Mouse (Mus musculus): Measurements from ENCODE around the gene Sucla2.

The Sucla2 gene

DNA sequence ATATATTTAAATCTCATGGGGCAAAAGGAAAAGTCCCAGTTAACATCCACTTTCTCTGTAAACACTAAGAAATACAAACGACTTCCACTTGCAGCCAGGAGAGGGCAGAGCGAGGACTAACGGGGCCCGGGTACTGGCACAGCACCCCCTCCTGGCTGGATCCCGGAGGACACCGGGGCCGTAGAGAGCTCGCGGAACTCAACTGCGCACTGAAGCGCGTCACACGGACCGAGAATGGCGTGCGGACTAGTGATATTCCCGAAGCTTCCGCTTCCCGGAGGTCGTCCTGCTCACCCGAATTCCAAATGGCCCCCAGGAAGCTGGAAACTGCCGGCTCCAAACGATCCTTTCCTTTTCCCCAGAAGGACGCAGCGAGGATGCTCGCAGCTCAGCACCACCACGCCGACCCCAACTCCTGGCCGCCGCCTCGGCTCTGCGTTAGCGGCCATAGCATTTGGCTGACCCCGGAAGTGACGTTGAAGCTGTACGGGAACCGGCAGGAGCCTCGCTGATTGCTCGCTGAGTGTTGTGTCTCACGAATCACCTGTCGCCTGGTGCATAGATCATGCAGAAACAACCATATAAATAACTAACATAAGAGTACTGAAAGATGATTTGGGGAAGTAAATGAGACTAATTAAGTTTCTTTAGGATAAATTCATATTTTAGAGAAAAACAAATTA lies at the start of gene Sucla2:
Sucla2 (plus strand) TSS at position 554 of the 683 bp plus-strand sequence.
- peak; percentile 88 to 96 for DNase-seq (ENCODE audit: low spot score in 2 of 2)

DNA sequence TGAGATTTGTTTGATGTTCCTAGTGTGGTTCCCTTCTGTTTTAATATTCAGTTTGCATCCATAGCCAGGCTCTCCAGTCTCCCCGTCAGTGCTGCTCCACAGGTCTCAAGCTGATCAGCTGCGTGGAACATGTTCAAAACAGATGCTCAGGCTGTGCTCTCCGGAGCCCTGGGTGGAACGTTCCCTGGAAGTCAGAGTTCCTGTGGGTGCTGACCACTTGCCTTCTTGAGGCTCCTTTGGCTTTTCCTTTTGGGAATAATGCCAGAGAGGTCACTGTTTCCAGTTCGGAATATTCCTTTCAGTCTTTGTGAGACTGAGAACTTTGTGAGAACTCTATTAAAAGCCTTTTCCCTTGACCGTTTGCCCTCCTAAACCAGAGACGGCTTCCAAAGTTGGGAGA lies 49.6 kb upstream of the Sucla2 start:
- no peak for DNase-seq (ENCODE audit: low spot score in 2 of 2)

DNA sequence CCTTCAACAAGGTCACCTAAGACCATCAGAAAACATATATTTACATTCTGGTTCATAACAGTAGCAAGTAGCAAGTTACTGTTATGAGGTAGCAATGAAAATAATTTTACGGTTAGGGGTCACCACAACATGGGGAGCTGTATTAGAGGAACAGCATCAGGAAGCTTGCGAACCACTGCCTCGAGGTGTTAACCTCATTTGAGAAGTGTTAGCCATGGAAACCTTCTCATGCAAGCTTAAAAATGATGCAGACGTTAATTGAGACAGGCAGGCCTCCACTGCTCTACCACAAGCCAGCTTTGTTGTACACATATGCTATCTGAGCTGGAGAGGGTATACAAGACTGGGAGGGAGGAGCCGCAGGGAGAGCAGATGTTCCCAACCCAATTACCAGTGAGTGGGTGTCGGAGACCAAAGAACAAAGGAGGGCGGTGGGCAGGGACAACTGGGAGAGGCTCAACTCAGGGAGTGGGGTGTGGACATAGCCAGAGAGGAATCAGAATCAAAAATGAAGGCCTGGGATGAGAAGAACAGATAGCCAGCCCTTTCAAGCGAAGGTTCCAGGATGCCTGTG lies 48.7 kb upstream of the Sucla2 start:
- DNase-seq (ENCODE audit: low spot score in 2 of 2): no peak

DNA sequence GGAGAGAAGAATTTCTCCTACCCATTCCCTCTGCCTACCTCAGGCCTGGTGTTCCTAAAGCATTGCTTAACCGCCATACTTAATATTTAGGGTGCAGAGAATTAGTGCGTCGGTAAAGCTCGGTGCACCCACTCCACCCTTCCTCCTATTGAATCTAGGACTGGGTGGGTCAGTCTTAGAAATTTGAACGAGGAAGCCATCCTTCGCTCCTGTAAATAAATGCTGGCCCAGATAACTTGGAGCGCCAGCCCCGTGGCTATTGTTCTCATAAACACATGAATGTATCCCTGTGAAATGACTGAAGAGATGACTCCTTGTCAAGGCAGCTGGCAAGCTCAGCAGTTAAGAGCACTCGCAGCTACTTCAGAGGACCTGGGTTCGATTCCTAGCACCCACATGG lies 48.0 kb upstream of the Sucla2 start:
- no peak for DNase-seq (ENCODE audit: low spot score in 2 of 2)

DNA sequence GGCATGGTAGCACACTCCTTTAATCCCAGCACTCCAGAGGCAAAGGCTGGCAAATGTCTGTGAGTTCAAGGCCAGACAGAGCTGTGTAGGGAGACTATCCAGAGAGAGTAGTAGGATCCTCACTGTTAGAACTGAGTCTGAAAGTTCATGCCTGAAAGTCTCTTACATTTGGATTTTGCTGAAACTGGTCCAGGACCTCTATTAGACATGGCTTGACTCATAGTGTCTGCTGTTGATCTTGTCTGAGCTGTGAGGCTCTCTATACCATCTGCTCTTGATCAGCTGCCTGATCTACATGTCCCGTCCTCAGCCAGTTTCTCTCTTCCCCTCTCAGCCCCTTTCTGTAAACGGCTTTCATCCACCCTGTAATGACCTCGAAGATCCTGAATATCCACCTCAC lies 46.8 kb upstream of the Sucla2 start:
- DNase-seq (ENCODE audit: low spot score in 2 of 2): no peak

DNA sequence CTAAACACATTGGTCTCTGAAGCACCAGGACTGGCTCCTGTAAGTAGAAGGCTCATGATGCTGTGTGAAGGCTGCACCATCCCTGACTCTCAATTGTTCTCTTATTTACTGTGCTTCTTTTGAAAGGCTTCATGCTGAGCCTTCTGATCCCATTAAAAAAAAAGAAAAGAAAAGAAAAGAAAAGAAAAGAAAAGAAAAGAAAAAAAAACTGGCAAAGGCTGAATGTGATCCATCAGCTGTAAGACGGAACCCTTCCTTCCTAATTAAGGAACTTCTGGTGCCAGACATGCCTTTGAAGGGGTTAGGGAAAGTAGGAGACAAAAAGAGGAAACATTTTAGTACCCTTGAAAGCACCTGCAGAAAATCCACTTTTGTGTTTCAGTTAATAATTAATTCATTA lies 45.3 kb upstream of the Sucla2 start:
- no peak for DNase-seq (ENCODE audit: low spot score in 2 of 2)

DNA sequence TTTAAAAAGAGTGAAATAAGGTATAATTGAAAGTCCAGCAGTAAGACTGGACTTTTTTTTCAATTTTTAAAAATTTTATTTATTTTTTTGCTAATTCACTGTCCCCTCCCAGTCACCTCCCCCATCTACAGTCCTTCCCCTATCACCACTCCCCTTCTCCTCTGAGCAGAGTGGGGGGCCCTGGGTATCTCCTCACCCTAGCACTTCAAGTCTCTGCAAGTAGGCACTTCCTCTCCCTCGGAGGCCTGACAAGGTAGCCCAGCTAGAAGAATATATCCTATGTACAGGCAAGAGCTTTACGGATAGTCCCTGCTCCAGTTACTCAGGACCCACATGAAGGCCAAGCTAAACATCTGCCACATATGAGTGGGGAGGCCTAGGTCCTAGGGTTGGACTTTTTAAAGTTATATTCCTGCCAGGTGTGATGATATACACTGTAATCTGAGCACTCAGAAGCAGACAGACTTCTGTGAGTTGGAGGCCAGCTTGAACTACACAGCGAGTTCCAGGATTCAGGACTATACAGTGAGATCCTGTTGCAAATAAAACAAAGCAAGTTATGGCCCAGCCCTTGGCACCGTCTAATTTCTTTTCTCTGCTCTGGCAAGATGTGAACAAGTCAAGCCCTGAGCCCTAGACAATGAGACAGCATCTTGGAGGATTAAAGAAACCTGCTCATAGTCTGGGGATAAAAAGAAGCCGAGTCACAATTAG lies 41.4 kb upstream of the Sucla2 start:
- no peak for DNase-seq (ENCODE audit: low spot score in 2 of 2)

DNA sequence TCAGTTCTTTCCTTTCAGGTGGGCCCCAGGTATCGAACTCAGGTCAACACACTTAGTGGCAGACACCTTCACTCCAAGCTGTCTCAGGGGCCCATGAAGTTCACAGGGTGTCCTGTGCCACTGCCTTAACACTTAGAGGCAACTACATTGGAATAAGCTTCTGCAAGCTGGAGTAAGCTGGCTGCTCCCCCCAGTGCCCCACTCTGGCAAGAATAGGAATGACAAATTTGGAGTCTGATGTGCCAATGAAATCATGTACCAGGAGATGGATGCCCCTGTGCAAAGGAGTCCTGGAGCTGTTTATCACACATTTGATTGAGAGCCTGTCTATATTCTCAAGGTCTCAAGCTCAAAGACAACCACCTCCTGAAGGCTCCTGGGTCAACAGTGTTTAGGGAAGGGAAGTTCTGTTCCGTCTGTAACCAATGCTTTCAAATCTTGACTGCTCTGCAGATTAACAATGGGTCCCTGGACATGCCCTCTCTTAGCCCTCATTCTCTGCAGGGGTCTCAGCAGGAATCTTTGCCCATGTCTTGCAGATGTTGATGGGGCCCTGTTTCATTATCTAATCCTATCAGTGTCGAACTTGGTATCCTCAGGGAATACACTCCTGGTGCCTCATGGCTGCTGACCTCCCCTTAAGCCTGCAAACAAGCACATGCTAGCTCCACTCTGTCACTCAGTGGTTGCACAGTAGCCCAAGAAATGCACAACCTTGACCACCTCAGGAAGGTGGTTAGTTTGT lies 40.6 kb upstream of the Sucla2 start:
- DNase-seq (ENCODE audit: low spot score in 2 of 2): no peak

DNA sequence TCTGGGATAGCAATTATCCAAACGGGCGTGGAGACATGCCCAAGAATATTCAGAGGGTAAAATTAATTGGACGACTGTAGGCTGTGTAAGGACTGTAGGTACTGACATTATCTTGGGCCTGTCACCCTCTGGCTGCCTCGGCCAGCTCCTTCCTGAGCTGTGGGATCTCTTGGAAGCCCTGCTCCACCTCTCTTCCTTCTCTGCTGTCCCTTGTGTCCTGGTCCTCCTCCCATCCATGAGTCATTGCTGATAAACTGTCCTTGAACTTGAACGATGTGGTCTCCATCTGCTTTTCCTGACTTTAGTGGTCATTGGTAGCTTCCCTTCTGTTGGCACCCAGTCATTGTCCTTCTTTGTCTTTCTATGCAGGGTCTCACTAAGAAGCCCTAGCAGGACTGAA lies 38.5 kb upstream of the Sucla2 start:
- DNase-seq (ENCODE audit: low spot score in 2 of 2): no peak

DNA sequence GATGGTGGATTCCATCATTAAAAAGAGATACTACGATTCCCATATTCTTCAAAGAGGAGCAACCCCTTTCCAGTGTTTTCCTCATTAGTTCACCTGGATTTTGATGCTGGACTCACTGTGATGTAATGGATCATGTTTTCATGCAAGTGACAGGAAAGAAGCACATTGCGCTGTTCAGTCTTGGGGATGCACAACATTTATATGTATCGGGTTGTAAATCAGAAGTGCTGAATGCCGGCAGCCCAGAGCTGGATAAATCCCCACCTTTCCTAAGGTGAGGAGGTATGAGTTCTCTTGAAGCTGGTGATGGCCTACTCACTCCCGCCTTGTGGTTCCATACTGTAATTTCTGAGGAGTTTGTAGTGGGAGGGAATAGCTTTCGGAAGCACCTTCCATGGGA lies 31.8 kb upstream of the Sucla2 start:
- no peak for DNase-seq (ENCODE audit: low spot score in 2 of 2)

DNA sequence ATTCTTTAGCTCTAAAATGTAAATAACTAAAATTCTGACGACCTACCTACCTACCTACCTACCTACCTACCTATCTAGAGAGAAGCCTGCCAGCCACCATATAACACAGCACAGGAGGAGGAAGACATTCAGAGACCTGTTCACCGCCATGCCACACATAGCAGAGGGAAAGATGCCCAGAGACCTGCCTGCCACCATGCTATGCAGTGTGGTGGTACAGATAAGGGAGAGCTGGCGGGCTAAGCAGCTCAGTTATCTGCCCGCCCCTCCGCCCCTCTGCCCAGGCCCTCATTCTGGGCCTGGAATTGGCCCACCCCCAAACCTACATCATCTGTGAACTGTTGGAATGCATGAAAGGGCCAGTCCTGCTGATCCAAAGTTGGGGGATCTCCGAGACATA lies 31.0 kb upstream of the Sucla2 start:
- no peak for DNase-seq (ENCODE audit: low spot score in 2 of 2)

DNA sequence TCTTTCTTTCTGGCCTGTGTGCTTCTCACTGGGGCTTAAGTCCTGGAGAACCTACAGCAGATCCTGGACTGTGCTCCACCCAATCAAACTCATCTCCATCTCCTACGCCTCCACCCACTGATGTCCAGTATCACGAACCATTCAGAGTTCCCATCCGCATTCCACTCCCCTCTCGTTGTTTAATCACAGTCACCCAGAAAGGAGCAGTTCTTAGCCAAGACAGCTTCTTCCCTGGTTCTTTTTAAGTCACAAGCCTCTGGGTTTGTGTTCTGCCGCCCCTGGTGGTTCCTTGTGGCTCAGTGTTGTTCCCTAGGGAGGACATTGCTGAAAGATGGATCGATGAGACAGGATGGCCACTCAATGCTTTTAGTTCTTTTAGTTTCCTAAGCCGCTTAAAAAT lies 29.4 kb upstream of the Sucla2 start:
- no peak for DNase-seq (ENCODE audit: low spot score in 2 of 2)

DNA sequence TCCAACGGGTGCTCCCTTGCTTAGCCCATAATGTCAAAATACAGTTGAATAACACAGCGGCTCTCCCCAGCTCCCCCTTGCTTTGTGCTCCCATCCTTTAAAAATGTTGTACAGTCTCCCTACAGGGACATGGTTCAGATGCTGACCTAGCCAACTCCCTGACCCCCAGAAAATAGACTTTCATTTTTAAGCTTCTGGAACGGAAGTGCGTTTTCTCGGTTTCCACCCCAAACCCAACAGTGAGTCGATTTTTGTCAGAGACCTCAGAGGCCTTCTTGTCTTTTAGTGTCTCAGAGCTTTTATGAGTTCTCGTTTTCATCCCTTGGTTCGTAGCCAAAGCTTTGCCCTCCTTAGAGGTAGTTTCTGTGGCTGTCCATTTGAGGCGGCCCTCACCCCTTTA lies 23.8 kb upstream of the Sucla2 start:
- DNase-seq (ENCODE audit: low spot score in 2 of 2): no peak

DNA sequence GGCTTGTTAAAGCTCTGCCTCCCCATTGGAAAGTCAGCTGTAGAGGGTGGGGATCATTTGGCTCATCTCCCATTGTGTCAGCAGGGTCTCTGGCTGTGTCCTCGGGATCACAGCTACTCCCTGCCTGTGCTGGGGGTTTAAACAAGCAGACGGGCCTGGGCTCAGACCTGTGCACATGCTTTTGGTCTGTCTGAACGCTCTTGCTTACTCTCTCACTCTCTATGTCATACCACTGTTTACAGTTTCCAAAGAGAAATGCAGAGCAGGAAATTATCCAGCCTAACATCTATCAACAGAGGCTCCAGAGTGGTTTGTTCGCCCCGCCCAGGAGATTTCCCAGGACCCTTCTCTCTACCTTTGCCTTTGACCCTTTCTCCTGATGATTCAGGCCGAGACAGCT lies 23.4 kb upstream of the Sucla2 start:
- DNase-seq (ENCODE audit: low spot score in 2 of 2): no peak

DNA sequence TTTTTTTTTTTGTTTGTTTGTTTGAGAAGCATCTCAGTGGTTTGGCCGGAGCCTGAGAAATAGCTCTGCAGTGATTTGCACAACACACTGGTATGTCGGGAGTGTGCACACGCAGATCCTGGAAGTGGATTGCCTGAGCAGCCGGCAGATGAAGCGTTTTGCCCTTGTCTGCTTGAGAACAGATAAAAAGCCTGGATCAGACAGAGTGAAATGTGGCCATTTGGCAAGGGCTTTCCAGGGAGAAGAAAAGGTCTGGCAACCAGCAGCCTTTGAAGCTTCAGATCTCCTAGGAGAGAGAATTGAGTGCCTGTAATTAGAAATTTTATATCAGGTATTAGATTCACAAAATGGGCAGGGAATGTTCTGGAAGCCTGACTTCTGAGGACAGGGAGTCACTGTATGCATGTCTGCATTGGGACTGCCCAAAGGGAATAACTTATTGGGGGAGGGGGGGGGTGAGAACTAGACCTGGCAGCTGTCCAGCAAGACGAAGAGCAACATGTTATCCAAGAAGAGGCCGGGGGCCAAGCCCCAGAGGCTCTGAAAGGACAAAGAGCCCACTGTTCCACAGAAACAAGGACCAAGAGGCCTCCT lies 22.4 kb upstream of the Sucla2 start:
- DNase-seq (ENCODE audit: low spot score in 2 of 2): no peak

DNA sequence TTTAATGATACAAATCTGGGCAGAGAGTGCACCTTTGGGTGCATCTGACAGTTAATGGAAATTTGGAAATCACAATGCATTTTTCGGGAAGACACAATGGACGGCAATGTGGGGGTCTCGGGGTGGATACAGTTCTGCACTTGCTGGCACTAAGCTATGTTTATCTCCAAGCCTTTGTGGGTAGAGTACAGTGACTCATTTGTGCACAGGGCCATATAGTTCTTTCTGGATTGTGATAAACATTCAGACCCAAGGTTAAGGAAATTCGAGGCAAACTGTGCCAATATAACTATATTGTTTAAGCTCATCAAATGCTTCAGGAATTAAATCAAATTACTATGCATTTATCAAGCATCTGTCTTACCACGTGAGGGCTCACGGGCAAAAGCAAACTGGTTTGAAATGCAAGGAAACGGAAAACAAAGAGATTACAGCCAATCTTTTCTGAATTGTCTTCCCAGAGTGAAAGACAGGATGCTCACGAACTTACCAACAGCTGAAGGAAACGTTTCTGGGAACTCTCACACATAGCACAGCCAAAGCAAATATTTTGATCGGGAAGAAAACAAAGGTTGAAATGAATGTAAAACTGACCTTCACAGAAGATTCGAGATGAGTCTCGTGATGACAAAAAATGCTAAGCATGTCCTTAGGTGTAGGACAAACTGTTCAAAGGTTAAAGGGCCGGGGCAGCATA lies 21.7 kb upstream of the Sucla2 start:
- no peak for DNase-seq (ENCODE audit: low spot score in 2 of 2)

DNA sequence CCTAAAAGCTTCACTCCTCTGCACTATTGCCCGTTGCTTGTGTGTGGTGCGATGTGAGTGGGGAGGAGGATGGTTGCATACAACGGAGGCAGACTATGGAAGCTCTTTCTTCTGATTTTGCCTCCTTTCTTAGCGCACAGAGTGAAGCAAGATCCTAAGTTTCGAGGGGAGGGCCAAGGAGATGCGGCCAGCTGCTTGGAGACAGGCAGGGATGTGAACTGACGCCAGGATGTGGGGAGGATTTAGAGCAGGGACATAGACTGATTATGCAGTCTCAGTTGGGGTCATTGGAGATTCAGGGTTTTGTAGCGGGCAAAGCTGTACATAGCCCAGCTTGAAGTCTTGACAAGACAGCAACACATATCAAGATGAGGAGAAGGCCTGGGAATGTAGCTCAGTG lies 18.8 kb upstream of the Sucla2 start:
- no peak for DNase-seq (ENCODE audit: low spot score in 2 of 2)

DNA sequence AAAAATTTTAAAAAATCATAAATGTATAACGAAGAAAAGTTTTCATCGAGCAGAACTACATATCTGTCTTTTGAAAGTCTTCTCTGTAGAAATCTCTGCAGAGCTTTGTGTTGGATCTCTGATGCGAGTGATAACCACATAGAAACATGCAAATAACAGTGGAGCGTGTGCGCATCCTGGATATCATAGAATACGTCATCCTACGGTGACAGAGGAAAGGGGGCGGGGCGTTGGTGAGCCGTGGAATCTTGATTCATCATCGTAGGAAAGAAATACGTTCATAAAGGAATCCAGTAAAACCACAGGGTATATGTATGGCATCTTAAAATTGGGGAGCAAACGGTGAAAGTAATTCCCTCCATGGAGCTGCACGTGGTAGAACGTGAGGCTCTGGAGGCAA lies 17.9 kb upstream of the Sucla2 start:
- DNase-seq (ENCODE audit: low spot score in 2 of 2): no peak

DNA sequence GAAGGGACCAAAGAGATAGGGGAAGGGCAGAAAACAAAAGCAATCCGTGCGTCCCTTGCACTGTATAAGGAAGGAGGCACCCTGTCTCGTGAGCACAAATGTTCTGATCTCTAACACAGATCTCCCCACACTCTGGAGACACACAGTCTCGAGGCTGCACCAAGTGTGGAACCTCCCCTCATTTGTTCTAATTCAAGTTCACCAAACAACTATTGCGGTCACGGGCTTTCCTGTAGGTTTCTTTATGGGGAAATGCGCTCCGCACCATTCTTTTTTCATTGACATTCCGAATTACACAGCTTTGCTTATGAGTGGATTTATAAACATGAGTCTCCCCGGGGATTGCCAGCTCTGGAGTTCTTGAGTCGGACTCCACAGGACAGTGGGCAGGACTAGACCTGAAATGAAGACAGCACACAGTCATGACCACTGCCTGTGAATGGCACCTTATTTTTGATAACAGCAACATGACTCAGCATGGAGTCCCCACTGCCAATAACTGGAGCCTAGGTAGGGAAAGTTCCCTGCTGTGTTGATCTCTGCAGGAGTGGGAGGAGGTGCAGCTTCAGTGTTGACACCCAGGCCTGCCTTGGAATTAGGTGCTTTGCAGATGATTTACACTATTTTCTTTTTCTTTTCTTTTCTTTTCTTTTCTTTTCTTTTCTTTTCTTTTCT lies 17.3 kb upstream of the Sucla2 start:
- DNase-seq (ENCODE audit: low spot score in 2 of 2): no peak

DNA sequence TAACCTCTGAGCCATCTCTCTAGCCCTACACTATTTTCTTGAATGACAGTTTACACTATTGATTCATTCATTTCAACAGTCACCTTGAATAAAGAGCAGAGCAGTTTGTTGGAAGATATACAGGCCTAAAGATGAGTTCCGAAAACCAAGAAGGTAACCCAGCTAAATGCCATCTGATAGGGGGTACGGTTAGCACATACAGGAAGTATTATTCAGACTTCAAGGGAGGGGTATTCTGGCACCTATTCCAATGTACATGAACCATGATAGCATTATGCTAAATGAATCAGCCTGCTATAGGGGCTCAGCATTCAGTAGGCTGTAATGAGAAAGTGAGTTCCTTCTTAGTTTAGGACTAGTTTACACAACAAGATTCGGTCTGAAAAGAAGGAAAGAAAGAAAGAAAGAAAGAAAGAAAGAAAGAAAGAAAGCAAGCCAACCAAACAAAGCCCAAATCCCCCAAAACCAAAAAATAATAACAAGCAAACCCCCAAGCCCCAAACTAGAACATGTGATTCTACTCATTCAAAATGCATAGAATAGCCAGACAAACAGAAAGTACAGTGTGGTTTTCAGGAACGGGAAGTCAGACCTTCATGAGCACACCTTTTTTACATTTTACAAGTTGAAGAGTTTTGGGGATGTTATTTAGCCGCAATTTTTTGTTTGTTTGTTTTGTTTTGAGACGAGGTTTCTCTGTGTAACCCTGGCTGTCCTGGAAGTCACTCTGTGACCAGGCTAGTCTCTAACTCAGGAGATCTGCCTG lies 16.3 kb upstream of the Sucla2 start:
- no peak for DNase-seq (ENCODE audit: low spot score in 2 of 2)

All from thymus, postnatal 10 days (tissue).